Mouse (Mus musculus) neural tube, embryonic 11.5 days (tissue): ENCODE data around the gene Sema4a. TPM values are rescaled to one million over a fixed set of nuclear protein-coding genes. Genes with fewer than 3 reads are reported as not detected.

ENCODE experiments used
- ATAC-seq: fragments of 200-750 bp; cut with Nextera tagmentation; 2 replicates; pipeline ENCODE4 v1.8.0; 2017; ENCODE audit warnings: moderate number of reproducible peaks, mild to moderate bottlenecking, moderate TSS enrichment, moderate library complexity; ENCODE audit not compliant: insufficient read depth, low FRiP score, low TSS enrichment
- DNase-seq: peaks from one replicate; pipeline ENCODE4 v3.0.0-alpha.2; 2015; ENCODE audit warnings: low spot score
- H3K27ac ChIP-seq: fragments of 300-500 bp; sonication (generic); 2 replicates; pipeline ENCODE4 v1.5.1; 2014; ENCODE audit warnings: low read depth, mild to moderate bottlenecking, low read length
- H3K27me3 ChIP-seq: fragments of 300-500 bp; sonication (generic); 2 replicates; pipeline ENCODE4 v1.6.1; 2014; ENCODE audit warnings: mild to moderate bottlenecking, low read length, mixed read lengths; ENCODE audit not compliant: control insufficient read depth, insufficient read depth
- H3K36me3 ChIP-seq: fragments of 300-500 bp; sonication (generic); 2 replicates; pipeline ENCODE4 v1.6.1; 2014; ENCODE audit warnings: mild to moderate bottlenecking, low read length, moderate library complexity, mixed read lengths; ENCODE audit not compliant: control insufficient read depth, insufficient read depth
- H3K4me1 ChIP-seq: fragments of 300-500 bp; sonication (generic); 2 replicates; pipeline ENCODE4 v1.6.1; 2014; ENCODE audit warnings: low read length, mixed read lengths; ENCODE audit not compliant: control insufficient read depth, insufficient read depth
- H3K4me2 ChIP-seq: fragments of 300-500 bp; sonication (generic); 2 replicates; pipeline ENCODE4 v1.6.1; 2014; ENCODE audit warnings: low read depth, mild to moderate bottlenecking, moderate library complexity
- H3K4me3 ChIP-seq: fragments of 300-500 bp; sonication (generic); 2 replicates; pipeline ENCODE4 v1.5.1; 2014; ENCODE audit warnings: low read depth, low read length
- H3K9ac ChIP-seq: fragments of 300-500 bp; sonication (generic); 2 replicates; pipeline ENCODE4 v1.6.1; 2014; ENCODE audit warnings: mild to moderate bottlenecking, low read length
- H3K9me3 ChIP-seq: fragments of 300-500 bp; sonication (generic); 2 replicates; pipeline ENCODE4 v1.6.1; 2016; ENCODE audit warnings: low read length; ENCODE audit not compliant: control insufficient read depth
- WGBS: fragments of 180-500 bp; shearing (Covaris S2); extraction: QIAGEN DNeasy Blood & Tissue Kit; methylation state at CpG from one replicate; pipeline ENCODE4 v1.1.7; 2014; 5-methylcytosine and 5-hydroxymethylcytosine counted together
- polyA plus RNA-seq: library from polyadenylated mRNA; unstranded; fragments of >200 nt; fragmentation: Nextera tagmentation; extraction: Ambion mirVana; gene quantifications from 2 replicates; pipeline ENCODE4 v1.2.1, GENCODE M21; 2014

Gene Sema4a
- polyA plus RNA-seq, 1 experiment from 2014 or later, result 5.8 TPM

DNA sequence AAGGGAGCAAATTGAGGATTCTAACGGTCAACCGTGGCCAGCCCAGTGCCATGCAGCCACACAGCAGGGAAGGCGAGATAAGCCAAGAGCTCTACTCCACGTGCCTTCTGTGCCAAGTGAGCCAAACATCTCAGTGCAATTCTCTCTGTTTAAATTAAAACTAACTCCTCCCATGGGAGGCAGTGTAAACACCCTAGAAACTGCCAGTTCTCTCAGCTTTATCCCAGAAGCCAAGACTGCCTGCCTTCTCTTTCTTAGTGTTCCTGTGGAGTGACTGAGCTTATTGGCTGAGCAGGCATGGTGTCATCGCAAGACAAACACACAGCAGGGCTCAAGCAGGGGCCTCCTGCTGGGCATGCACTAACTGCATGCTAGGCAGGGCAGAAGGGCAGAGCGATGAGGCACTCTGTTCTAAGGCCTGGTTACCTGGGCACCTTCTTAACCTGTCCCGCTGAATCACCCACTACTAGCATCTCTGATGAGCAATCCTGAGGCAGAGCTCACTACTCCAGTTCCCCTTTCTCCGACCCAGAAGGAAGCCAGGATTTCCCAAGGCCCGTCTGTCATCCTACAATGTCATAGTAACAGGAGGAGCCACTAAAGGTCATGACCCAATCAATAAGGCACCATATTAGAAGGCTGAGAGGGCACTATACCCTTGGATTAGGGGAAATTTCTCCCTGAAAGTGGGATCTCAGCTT is 38.8 kb downstream of the Sema4a start:
- DNase-seq (no peak), ATAC-seq (no peak)
- 0 out of 2 replicates have a peak overlapping the region, but pooled peaks have one; percentile 14 for H3K9ac ChIP-seq
- H3K9me3 ChIP-seq, result no peaks in the 10 kb centered on the region
- WGBS, result 26% methylated on average over 9 of the region's 9 CpGs
- peaks cover 12% of the 10 kb centered on the region; the same call in 1 of the 2 replicates for H3K4me1 ChIP-seq
- peaks cover 8% of the 10 kb centered on the region for H3K36me3 ChIP-seq
- H3K27me3 ChIP-seq, result no peaks in the 10 kb centered on the region
- H3K4me2 ChIP-seq, result no peak overlapping the region
- no peak overlapping the region for H3K27ac ChIP-seq
- no peak overlapping the region for H3K4me3 ChIP-seq

DNA sequence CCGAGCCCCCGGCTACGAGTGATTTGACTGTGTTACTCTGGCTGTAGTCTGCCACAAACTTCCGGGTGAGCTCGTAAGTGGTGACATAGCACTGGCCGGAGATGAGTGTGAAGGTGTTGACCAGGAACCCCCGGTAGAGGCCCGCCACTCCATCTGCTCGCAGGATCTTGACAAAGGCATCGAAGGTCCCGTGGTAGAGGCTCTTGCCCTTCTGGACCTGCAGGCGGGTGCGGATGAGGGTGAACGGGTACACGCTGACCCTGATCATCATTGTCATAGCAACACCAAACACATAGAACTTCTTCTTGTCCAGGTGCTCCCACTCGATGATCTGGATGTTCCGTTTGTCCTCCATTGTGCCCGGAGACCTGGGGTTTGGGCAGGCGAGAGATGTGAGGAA is 40.2 kb downstream of the Sema4a start:
- no peak for ATAC-seq
- Histone ChIP-seq H3K4me3 (no peak overlapping the region), H3K27ac (no peak overlapping the region), H3K9me3 (no peaks in the 10 kb centered on the region), H3K9ac (no peak overlapping the region), H3K27me3 (no peaks in the 10 kb centered on the region), H3K4me2 (no peak overlapping the region), H3K36me3 (peaks cover 10% of the 10 kb centered on the region), H3K4me1 (peaks cover 12% of the 10 kb centered on the region; the same call in 1 of the 2 replicates)
- DNase-seq, result no peak
- 94% methylated on average over 18 of the region's 19 CpGs for WGBS

DNA sequence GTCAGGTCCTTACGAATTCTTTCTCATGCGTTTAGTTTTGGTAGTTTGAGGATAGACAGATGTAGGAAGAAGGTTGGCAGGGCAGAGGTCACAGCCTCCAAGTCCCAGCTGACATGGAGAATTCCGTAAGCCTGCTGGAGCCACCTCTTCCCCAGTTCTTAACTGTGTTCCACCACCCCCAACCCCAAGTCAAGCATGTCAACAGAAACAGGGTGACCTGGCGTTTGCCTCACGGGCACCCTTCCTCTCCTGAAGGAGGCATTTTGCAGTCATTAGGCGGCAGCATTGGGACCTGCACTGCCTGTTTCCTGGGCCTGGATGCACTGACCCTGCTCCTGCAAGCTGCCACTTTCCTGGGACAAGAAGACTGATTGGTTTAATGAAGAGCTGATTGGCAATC is 43.0 kb downstream of the Sema4a start:
- Histone ChIP-seq H3K4me1 (peaks cover 3% of the 10 kb centered on the region; the same call in 1 of the 2 replicates), H3K9me3 (no peaks in the 10 kb centered on the region), H3K27me3 (no peaks in the 10 kb centered on the region), H3K36me3 (peaks cover 14% of the 10 kb centered on the region), H3K4me3 (no peak overlapping the region), H3K9ac (no peak overlapping the region), H3K4me2 (no peak overlapping the region), H3K27ac (no peak overlapping the region)
- ATAC-seq (no peak), DNase-seq (no peak)
- 85% methylated on average over 6 of the region's 6 CpGs for WGBS

DNA sequence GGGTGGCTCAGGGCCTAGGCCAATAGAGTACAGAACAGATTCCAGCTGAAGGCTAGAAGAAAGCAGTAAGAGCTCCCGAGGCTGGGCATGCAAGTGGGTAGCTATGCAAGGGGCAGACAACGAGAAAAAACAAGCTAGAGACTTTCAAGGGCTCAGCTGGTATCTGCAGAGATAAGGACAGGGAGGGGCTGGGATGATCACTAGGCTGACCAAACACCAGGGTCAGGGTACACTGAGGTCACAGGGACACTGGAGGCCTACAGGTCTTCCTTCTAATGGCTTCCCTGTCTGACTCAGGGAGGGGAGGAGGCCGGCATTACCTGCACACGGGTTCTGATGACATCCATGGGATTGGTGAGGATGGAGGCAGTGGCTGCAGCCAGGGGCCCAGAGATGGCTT is 45.3 kb downstream of the Sema4a start:
- Histone ChIP-seq H3K9ac (no peak overlapping the region; the same call in 1 of the 2 replicates), H3K9me3 (no peaks in the 10 kb centered on the region), H3K27me3 (no peaks in the 10 kb centered on the region), H3K27ac (no peak overlapping the region), H3K4me2 (no peak overlapping the region), H3K36me3 (peaks cover 14% of the 10 kb centered on the region), H3K4me1 (no peaks in the 10 kb centered on the region), H3K4me3 (no peak overlapping the region)
- DNase-seq (no peak), ATAC-seq (no peak)
- 91% methylated on average over 4 of the region's 4 CpGs for WGBS

DNA sequence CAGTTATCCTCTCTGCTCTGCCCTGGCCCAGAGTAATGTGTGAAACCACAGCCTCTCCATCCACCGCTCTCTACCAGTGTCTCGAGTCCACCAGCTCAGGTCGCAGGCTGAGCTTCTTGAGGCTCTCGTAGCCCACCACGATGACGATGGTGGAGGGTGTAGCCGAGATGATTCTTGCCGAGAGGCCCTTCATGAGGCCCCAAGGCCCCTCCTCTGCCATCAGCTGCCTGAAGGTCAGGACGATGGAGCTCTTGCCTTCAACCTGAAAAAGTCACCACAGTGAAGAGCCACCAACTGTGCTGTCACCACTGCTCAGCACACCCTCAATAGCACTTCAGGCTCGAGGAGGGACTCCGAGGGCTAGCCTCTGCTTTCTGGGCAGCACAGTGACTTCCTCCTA is 48.3 kb downstream of the Sema4a start:
- Histone ChIP-seq H3K4me1 (peaks cover 3% of the 10 kb centered on the region; the same call in 1 of the 2 replicates), H3K9ac (no peak overlapping the region), H3K27ac (no peak overlapping the region), H3K27me3 (no peaks in the 10 kb centered on the region), H3K36me3 (peaks cover 7% of the 10 kb centered on the region), H3K9me3 (no peaks in the 10 kb centered on the region), H3K4me3 (no peak overlapping the region), H3K4me2 (no peak overlapping the region)
- no peak for DNase-seq
- no peak for ATAC-seq
- WGBS, result 87% methylated on average over 11 of the region's 11 CpGs

DNA sequence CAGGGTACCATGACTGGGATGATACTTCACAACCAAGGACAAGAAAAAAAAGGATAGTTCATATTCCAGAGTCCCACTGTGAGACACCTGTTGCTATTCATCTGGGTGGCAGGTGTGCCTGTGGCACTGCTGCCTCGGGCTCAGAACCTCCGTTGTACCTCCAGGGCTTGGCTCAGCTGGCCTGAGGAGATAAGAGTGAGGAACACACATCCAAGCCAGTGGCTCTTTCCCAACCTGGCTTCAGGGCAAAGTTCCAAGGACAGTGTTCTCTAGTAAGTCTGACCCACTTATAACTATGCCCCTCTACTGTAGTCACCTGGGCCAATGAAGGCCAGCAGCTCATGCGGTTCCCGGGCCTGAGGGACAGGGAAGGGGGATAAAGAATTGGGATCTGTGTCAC is 49.3 kb downstream of the Sema4a start:
- peaks cover 7% of the 10 kb centered on the region for H3K36me3 ChIP-seq
- no peak for ATAC-seq
- H3K4me3 ChIP-seq, result no peak overlapping the region
- DNase-seq, result no peak
- no peak overlapping the region for H3K27ac ChIP-seq
- no peaks in the 10 kb centered on the region for H3K27me3 ChIP-seq
- H3K4me2 ChIP-seq, result no peak overlapping the region
- H3K4me1 ChIP-seq, result peaks cover 3% of the 10 kb centered on the region; the same call in 1 of the 2 replicates
- WGBS, result 86% methylated on average over 4 of the region's 4 CpGs
- no peak overlapping the region for H3K9ac ChIP-seq
- no peaks in the 10 kb centered on the region for H3K9me3 ChIP-seq

DNA sequence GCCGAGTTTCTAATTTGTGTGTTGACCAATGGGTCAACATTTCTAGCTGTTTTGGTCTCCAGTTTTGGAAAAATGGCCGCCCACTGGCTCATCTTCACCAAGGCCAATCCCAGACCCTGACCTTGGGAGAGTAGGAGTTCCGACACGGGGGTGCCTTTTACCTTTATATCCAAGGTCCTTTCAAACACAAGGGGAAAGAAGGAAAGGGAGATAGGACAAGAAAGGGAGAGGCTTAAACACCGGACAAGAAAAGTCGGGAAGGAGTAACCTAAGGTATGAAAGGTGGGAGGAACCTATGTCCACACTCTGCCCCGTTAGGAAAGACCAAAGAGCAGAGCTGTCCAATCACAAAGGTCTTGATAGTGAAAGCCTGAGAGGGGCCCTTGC is 50.3 kb downstream of the Sema4a start:
- Histone ChIP-seq H3K9me3 (no peaks in the 10 kb centered on the region), H3K36me3 (peaks cover 4% of the 10 kb centered on the region; the same call in 1 of the 2 replicates), H3K4me1 (peaks cover 3% of the 10 kb centered on the region; the same call in 1 of the 2 replicates), H3K4me2 (peak overlapping the region; percentile 70), H3K9ac (no peak overlapping the region), H3K27ac (no peak overlapping the region), H3K27me3 (no peaks in the 10 kb centered on the region), H3K4me3 (peak overlapping the region; percentile 60)
- WGBS, result 24% methylated on average over 7 of the region's 7 CpGs
- DNase-seq (no peak), ATAC-seq (no peak)

DNA sequence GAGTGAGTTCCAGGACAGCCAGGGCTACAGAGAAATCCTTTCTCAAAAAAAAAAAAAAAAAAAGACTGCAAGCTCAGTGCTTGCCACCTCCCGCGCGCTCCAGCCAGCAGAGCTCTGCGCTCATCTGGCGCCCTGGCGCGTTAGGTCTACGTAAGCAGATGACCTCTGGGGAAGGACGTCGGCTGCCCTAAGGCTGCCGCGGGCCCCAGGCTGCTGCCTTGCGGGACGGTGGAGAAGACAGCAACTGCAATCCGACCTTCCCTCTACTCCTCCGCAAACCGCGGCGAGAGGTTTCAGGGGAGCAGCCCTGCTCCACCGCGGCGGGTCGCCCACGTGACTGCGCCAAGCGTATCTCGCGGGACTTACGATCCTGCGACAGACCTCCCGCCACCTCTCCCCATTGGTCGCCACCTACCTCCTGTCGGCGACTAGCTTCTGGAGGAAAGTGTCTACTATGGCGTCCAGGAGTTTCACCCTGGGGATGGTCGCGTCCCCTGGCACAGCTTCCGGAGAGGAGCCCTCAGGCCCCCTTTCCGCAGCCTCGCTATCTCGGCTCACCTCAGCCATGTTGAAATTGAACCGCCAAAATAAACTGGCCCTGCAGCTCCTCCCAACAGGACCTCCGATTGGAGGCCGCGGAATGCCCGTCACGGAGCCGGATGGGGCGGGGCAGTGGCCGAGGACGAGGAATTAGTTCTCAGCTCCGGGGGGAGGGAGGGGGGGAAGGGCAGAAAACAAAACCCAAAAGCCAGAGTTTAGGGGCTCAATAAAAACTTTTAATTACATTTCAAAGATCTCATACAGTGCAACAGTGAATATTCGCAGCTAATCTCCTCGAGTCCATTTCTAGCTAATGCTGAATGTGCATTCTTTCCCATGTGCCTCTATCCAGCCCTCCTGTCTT is 51.0 kb downstream of the Sema4a start, which contains the start of gene Pmf1:
Pmf1 (minus strand) TSS at position 591 of the 904 bp plus-strand sequence.
- peak within 1 kb of the TSS; percentile 81 for H3K27ac ChIP-seq
- ATAC-seq (peak; percentile 90), DNase-seq (peak; percentile 92)

More for the DNA sequence above, 51.0 kb downstream of the Sema4a start, which contains the start of gene Pmf1:
- H3K9me3 ChIP-seq, result no peaks in the 10 kb centered on the region
- WGBS, result under 1% methylated on average over 53 of the region's 54 CpGs
- peaks cover 3% of the 10 kb centered on the region; the same call in 1 of the 2 replicates for H3K4me1 ChIP-seq
- H3K4me2 ChIP-seq, result peak within 1 kb of the TSS; percentile 70
- H3K9ac ChIP-seq, result peak within 1 kb of the TSS; percentile 84
- no peaks in the 10 kb centered on the region for H3K27me3 ChIP-seq
- H3K4me3 ChIP-seq, result peak within 1 kb of the TSS; percentile 60
- peaks cover 2% of the 10 kb centered on the region; the same call in 1 of the 2 replicates for H3K36me3 ChIP-seq
